Mouse (Mus musculus) bone marrow, adult 2 months (tissue): ENCODE results near the gene Dock7. TPM values are rescaled to one million over a fixed set of nuclear protein-coding genes. Genes with fewer than 3 reads are reported as not detected.

Experiments
- H3K27ac ChIP-seq: fragments of 200-500 bp; 2 replicates; pipeline ENCODE4 v1.5.1; 2012; ENCODE audit warnings: low read depth, mild to moderate bottlenecking, control low read depth, inconsistent platforms, low read length; ENCODE audit not compliant: control insufficient read depth, poor library complexity, insufficient read depth
- H3K4me1 ChIP-seq: fragments of 200-500 bp; 2 replicates; pipeline ENCODE4 v1.6.1; 2011; ENCODE audit warnings: low read length; ENCODE audit not compliant: control insufficient read depth, insufficient read depth
- H3K4me3 ChIP-seq: fragments of 200-500 bp; replicated peaks from 2 replicates; pipeline ENCODE3; 2011; ENCODE audit warnings: mild to moderate bottlenecking, low read depth, low read length, control low read depth; ENCODE audit not compliant: control insufficient read depth
- CTCF ChIP-seq: fragments of 200-500 bp; IDR thresholded peaks from 2 replicates; pipeline ENCODE4 v1.5.1; 2011; ENCODE audit warnings: low read length, control low read depth; ENCODE audit not compliant: control insufficient read depth, insufficient read depth
- POLR2A ChIP-seq: fragments of 200-500 bp; IDR thresholded peaks from 2 replicates; pipeline ENCODE4 v1.6.1; 2011; ENCODE audit warnings: low read depth, mild to moderate bottlenecking, control low read depth, low read length, borderline replicate concordance; ENCODE audit not compliant: control insufficient read depth
- WGBS: fragments of 180-500 bp; shearing (Covaris S2); methylation state at CpG from one replicate; pipeline ENCODE4 v1.1.7; 2018; 5-methylcytosine and 5-hydroxymethylcytosine counted together
- polyA plus RNA-seq: library from polyadenylated mRNA; stranded (reverse); fragments of >200 nt; gene quantifications from 2 replicates; pipeline ENCODE4 v1.2.4, GENCODE M21; 2011; ENCODE audit warnings: low replicate concordance; ENCODE audit not compliant: missing spikeins, insufficient read depth, insufficient read length

Dock7 gene
- polyA plus RNA-seq, 1 experiment: 7.0 TPM

- H3K27ac ChIP-seq: peak within 1 kb of the TSS; percentile 100
- H3K4me1 ChIP-seq: peaks cover 4% of the 10 kb centered on the region; the same call in 1 of the 2 replicates
- peak within 1 kb of the TSS; percentile 91 for H3K4me3 ChIP-seq
- TF ChIP-seq POLR2A (peak; percentile 66; the same call in 1 of the 2 replicates), CTCF (no peak)
- under 1% methylated on average over 65 of the region's 67 CpGs for WGBS
Measured at GRCm38 (mm10) chr4:98923568-98924070, 197.1 kb downstream of the Dock7 start, which contains the start of gene Usp1. Usp1 (plus strand) TSS chr4:98923810.

- H3K27ac ChIP-seq: peak overlapping the region; percentile 100
- H3K4me3 ChIP-seq: peak overlapping the region; percentile 91
- TF ChIP-seq CTCF (no peak), POLR2A (peak; percentile 78; the same call in 1 of the 2 replicates)
- H3K4me1 ChIP-seq: peaks cover 4% of the 10 kb centered on the region; the same call in 1 of the 2 replicates
- WGBS: under 1% methylated on average over 53 of the region's 53 CpGs
Measured at GRCm38 (mm10) chr4:98922643-98923567, 197.8 kb downstream of the Dock7 start.

DNA sequence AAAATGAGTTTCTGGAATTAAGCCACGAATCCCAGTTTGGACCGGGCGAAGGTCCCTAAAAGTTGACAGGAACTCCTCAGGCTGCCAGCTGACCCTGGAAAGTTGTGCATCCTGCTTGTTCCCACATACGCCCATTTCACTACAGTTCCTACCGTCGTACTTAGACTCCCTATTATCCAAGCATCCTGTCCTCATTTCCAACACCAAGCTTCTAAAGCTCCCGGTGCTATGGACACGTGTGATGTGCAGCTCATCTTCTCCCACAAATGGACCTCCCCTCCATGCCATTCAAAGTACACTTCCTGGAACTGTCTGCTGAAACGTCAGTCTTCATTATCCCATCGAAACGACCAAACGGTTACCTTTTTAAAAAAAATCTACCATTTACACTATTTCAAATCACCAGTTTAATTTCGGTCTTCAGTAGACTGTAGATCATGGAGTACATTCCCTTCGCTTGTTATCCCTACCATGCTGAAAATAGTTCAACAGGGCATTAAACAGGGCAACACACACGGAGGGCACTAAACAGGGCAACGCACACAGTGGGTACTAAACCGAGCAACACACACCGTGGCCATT is 198.6 kb downstream of the Dock7 start:
- TF ChIP-seq POLR2A (no peak), CTCF (no peak)
- Histone ChIP-seq H3K27ac (peak overlapping the region; percentile 88; the same call in 1 of the 2 replicates), H3K4me3 (peak overlapping the region; percentile 86), H3K4me1 (peaks cover 4% of the 10 kb centered on the region; the same call in 1 of the 2 replicates)
- 11% methylated on average over 18 of the region's 18 CpGs for WGBS

DNA sequence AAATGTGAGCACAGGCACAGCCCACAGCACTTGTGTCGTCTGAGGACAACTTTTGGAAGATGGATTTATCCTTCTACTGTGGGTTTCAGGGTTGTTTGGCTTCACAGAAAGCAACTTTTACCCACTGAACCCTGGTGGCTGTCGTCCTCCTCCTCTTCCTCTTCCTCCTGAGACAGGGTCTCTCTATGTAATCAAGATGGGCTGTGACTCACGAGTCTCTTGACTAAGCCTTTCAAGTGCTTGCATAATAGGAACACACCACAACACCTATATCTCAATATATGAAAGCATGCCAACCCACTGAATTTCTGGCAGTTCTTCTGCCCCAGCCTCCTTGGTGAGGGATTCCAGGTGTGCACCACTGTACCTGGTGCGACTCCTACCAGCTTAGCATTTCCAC is 199.8 kb downstream of the Dock7 start:
- no peak for TF ChIP-seq CTCF
- TF ChIP-seq POLR2A: no peak
- no peak overlapping the region for H3K4me3 ChIP-seq
- H3K4me1 ChIP-seq: peaks cover 4% of the 10 kb centered on the region; the same call in 1 of the 2 replicates
- no peak overlapping the region for H3K27ac ChIP-seq
- WGBS: 65% methylated on average over 4 of the region's 4 CpGs

DNA sequence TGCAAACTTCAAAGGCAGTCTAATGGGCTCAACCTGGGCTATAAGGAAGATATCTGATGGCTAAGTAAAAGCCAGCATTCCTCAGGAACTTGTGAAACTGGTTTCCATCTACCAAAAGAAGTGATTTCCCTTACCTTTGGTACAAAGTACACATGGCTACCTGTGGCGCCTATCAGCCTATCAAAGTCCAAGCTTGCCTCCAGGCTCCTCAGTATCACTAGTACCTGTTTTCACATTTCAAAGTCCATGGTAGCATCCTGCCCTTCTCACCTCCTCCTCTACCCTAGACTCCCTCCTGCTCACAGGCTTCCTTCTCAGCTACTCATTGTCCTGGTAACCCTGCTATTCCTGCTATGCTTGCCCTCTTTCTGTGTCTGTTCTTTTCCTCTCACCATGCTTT is 202.5 kb downstream of the Dock7 start:
- 88% methylated on average over 1 of the region's 1 CpGs for WGBS
- Histone ChIP-seq H3K27ac (no peak overlapping the region), H3K4me3 (no peak overlapping the region), H3K4me1 (peaks cover 4% of the 10 kb centered on the region; the same call in 1 of the 2 replicates)
- TF ChIP-seq POLR2A (no peak), CTCF (no peak)

GRCm38 (mm10) chr4:98917724-98918123 is 203.0 kb downstream of the Dock7 start:
- TF ChIP-seq CTCF: no peak
- TF ChIP-seq POLR2A: no peak
- WGBS: 86% methylated on average over 2 of the region's 2 CpGs
- Histone ChIP-seq H3K4me3 (no peak overlapping the region), H3K4me1 (peaks cover 4% of the 10 kb centered on the region; the same call in 1 of the 2 replicates), H3K27ac (no peak overlapping the region)

GRCm38 (mm10) chr4:98910246-98910645 is 210.5 kb downstream of the Dock7 start:
- no peak overlapping the region for H3K27ac ChIP-seq
- no peak overlapping the region for H3K4me3 ChIP-seq
- TF ChIP-seq CTCF (no peak), POLR2A (no peak)
- WGBS: 85% methylated on average over 5 of the region's 5 CpGs
- H3K4me1 ChIP-seq: no peaks in the 10 kb centered on the region

- TF ChIP-seq POLR2A: no peak
- TF ChIP-seq CTCF: no peak
- no peak overlapping the region for H3K4me3 ChIP-seq
- no peak overlapping the region for H3K27ac ChIP-seq
- no peaks in the 10 kb centered on the region for H3K4me1 ChIP-seq
- 22% methylated on average over 10 of the region's 10 CpGs for WGBS
Measured at GRCm38 (mm10) chr4:98887148-98887547, 233.6 kb downstream of the Dock7 start.

Other genes with a start within 250 kb of the Dock7 start
- gene Usp1, start 197.1 kb downstream of the Dock7 start, polyA plus RNA-seq: 28.4 and 31.3 TPM in 2 replicates
- gene Angptl3, start 90.0 kb downstream of the Dock7 start, polyA plus RNA-seq: 0.66 and 10.9 TPM in 2 replicates
- gene Atg4c, start 73.0 kb upstream of the Dock7 start, polyA plus RNA-seq: 0.70 and 2.8 TPM in 2 replicates
- 1.4 and 2.6 TPM in 2 replicates for gene Gm12689, start 175.0 kb upstream of the Dock7 start, polyA plus RNA-seq